Mouse (Mus musculus) limb, embryonic 14.5 days (tissue): ENCODE results near the gene Arfgef3. TPM values are rescaled to one million over a fixed set of nuclear protein-coding genes. Genes with fewer than 3 reads are reported as not detected.

Experiments
- ATAC-seq: fragments of 200-750 bp; cut with Nextera tagmentation; 2 replicates; pipeline ENCODE4 v1.8.0; 2017; ENCODE audit warnings: low read depth, moderate number of reproducible peaks, moderate TSS enrichment; ENCODE audit not compliant: low FRiP score
- DNase-seq: peaks from one replicate; pipeline ENCODE4 v3.0.0-alpha.2; 2015; ENCODE audit warnings: low spot score
- H3K27ac ChIP-seq: fragments of 300-500 bp; sonication (generic); replicated peaks from 2 replicates; pipeline ENCODE4 v1.5.1; 2014; ENCODE audit warnings: low read depth, mild to moderate bottlenecking, low read length, moderate library complexity, mixed read lengths
- H3K27me3 ChIP-seq: fragments of 300-500 bp; sonication (generic); 2 replicates; pipeline ENCODE4 v1.6.1; 2014; ENCODE audit warnings: low read length, mixed read lengths; ENCODE audit not compliant: control insufficient read depth, insufficient read depth
- H3K36me3 ChIP-seq: fragments of 300-500 bp; sonication (generic); 2 replicates; pipeline ENCODE4 v1.6.1; 2014; ENCODE audit warnings: mild to moderate bottlenecking, low read length, moderate library complexity, mixed read lengths; ENCODE audit not compliant: control insufficient read depth, insufficient read depth
- H3K4me1 ChIP-seq: fragments of 300-500 bp; sonication (generic); 2 replicates; pipeline ENCODE4 v1.6.1; 2014; ENCODE audit warnings: antibody characterized with exemption, low read length, mixed read lengths; ENCODE audit not compliant: control insufficient read depth, insufficient read depth
- H3K4me2 ChIP-seq: fragments of 300-500 bp; sonication (generic); replicated peaks from 2 replicates; pipeline ENCODE4 v1.6.1; 2014; ENCODE audit warnings: low read depth, mild to moderate bottlenecking, low read length, moderate library complexity; ENCODE audit not compliant: severe bottlenecking
- H3K4me3 ChIP-seq: fragments of 300-500 bp; sonication (generic); replicated peaks from 2 replicates; pipeline ENCODE4 v1.5.1; 2014; ENCODE audit warnings: low read length
- H3K9ac ChIP-seq: fragments of 300-500 bp; sonication (generic); 2 replicates; pipeline ENCODE4 v1.6.1; 2014; ENCODE audit warnings: mild to moderate bottlenecking, low read depth, low read length, moderate library complexity; ENCODE audit not compliant: severe bottlenecking
- H3K9me3 ChIP-seq: fragments of 300-500 bp; sonication (generic); 2 replicates; pipeline ENCODE4 v1.6.1; 2016; ENCODE audit warnings: low read length; ENCODE audit not compliant: control insufficient read depth
- POLR2A ChIP-seq: fragments of 200-500 bp; IDR thresholded peaks from 2 replicates; pipeline ENCODE4 v1.8.0; 2012; ENCODE audit warnings: inconsistent platforms, mild to moderate bottlenecking, moderate library complexity, borderline replicate concordance; ENCODE audit not compliant: insufficient read depth, insufficient read length; ENCODE audit errors: extremely low read depth
- WGBS: fragments of 180-500 bp; shearing (Covaris S2); extraction: QIAGEN DNeasy Blood & Tissue Kit; methylation state at CpG from one replicate; pipeline ENCODE4 v1.1.7; 2014; 5-methylcytosine and 5-hydroxymethylcytosine counted together
- polyA plus RNA-seq, 2 experiments: library from polyadenylated mRNA; depleted of rRNA in 1 of 2; stranded (reverse) in 1 of 2; unstranded in 1 of 2; fragments of >200 nt; fragmentation: Nextera tagmentation in 1 of 2; extraction: Ambion mirVana in 1 of 2; gene quantifications; 2 replicates each; pipeline versions ENCODE4 v1.2.1 to v1.2.3; 2012 to 2014

Gene Arfgef3
- polyA plus RNA-seq, 2 experiments, result 0.87 to 1.0 TPM

DNA sequence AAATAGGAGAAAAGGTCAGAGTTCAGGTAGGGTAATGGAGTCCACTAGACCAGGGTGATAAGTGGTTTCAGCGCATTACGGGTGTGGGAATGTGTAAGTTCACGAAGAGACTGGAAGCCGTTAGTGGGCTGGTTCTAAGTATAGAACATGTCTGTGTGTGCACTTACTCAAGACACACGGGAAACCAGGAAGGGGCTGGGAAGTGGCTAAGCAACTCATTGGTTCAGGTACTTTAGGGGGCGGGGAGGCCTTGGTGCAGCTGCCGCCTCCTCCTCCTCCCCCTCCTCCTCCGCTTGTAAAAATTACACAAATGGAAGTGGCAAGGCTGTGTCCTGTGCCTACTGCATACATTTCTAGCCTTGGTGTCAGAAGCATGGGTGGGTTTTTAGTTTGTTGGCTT is 211.5 kb downstream of the Arfgef3 start:
- H3K27ac ChIP-seq, result no peak overlapping the region
- DNase-seq, result no peak
- ATAC-seq, result no peak; the same call in 1 of the 2 replicates
- no peak for TF ChIP-seq POLR2A
- H3K9me3 ChIP-seq, result no peaks in the 10 kb centered on the region
- peaks cover 11% of the 10 kb centered on the region; the same call in 1 of the 2 replicates for H3K4me1 ChIP-seq
- WGBS, result 37% methylated on average over 7 of the region's 8 CpGs
- no peak overlapping the region for H3K4me2 ChIP-seq
- H3K27me3 ChIP-seq, result no peaks in the 10 kb centered on the region
- peaks cover 23% of the 10 kb centered on the region for H3K36me3 ChIP-seq
- no peak overlapping the region for H3K9ac ChIP-seq
- no peak overlapping the region for H3K4me3 ChIP-seq

Other genes with a start within 250 kb of the Arfgef3 start
- gene Hebp2, start 197.9 kb downstream of the Arfgef3 start, polyA plus RNA-seq (2012; rRNA removed), result 8.2 and 11.7 TPM in 2 replicates
- gene Hebp2, start 197.9 kb downstream of the Arfgef3 start, polyA plus RNA-seq (2014; fragmentation: Nextera tagmentation; extraction: Ambion mirVana), result 37.0 and 38.4 TPM in 2 replicates
- gene Gm4922, start 42.8 kb upstream of the Arfgef3 start, polyA plus RNA-seq (2012; rRNA removed), result 0.04 TPM in 1 of 2 replicates, not detected in the other
- gene Gm4922, start 42.8 kb upstream of the Arfgef3 start, polyA plus RNA-seq (2014; fragmentation: Nextera tagmentation; extraction: Ambion mirVana), result not detected in 2 replicates
- gene Perp, start 101.1 kb upstream of the Arfgef3 start, polyA plus RNA-seq (2012; rRNA removed), result 166 and 196 TPM in 2 replicates
- 466 and 598 TPM in 2 replicates for gene Perp, start 101.1 kb upstream of the Arfgef3 start, polyA plus RNA-seq (2014; fragmentation: Nextera tagmentation; extraction: Ambion mirVana)